Mouse (Mus musculus) layer of hippocampus, adult 18-20 months (tissue): ENCODE measurements around the gene Micu1. TPM values are rescaled to one million over a fixed set of nuclear protein-coding genes. Genes with fewer than 3 reads are reported as not detected.
A peak's percentile ranks its signal among the peaks of the same experiment; 100 is the strongest.

Source experiments
- DNase-seq, 2 experiments: peaks; one replicate each; pipeline ENCODE4 v3.0.0; 2022; ENCODE audit warnings: low spot score in 2 of 2
- total RNA-seq, 2 experiments: library from RNA; stranded (reverse); gene quantifications; 2 replicates each; pipeline ENCODE4 v1.2.3; 2021

The Micu1 gene
- total RNA-seq, 2 experiments from 2014 or later: 97.8 to 101 TPM

- peak; percentile 93 to 97 for DNase-seq
These were observed 177.2 kb downstream of the Micu1 start, which contains the start of gene Dnajb12 for GRCm38 (mm10) chr10:59879255-59880028. Gene Dnajb12 (plus strand): TSS chr10:59879556.

- no peak for DNase-seq
These were observed 177.7 kb downstream of the Micu1 start for GRCm38 (mm10) chr10:59880029-59880386.

GRCm38 (mm10) chr10:59880837-59881236, 178.6 kb downstream of the Micu1 start:
- DNase-seq: no peak

DNA sequence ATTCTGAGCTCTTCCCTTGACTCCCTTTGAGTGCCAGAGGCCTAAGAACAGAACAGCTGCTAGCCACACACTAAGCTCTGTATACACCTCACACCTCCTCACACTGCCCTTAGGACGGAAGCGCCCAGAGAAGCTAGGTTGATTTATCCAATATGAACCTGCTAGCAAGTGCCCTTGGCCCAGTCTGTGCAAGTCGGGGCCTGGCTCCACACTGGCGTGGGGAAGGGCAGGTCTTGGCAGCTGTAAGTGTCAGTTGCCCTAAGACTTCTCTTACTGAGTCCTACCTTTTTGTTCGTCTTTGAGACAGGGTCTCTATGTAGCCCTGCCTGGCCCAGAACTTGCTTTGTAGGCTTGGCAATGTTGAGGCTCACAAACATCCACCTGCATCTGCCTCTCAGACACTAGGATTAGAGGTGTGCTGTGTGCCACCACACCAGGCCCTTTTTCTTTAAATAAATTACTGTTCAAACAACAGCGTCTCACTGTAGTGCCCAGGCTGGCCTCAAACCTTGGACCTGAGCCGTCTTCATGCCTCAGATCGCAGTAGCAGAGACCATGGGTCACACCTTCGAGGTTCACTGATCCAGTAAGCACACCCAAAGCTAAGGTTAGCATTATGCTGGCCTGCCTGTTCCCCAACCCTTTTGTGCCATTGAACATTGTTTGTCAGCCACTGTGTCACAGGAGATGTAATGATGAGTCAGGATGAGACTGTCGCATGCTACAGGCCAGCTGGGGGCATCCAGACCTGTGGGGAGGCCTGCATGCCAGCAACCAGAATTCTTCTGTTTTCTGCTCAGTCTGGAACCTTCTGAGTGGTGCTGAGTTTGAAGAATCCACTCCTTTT, 182.3 kb downstream of the Micu1 start:
- no peak for DNase-seq

DNA sequence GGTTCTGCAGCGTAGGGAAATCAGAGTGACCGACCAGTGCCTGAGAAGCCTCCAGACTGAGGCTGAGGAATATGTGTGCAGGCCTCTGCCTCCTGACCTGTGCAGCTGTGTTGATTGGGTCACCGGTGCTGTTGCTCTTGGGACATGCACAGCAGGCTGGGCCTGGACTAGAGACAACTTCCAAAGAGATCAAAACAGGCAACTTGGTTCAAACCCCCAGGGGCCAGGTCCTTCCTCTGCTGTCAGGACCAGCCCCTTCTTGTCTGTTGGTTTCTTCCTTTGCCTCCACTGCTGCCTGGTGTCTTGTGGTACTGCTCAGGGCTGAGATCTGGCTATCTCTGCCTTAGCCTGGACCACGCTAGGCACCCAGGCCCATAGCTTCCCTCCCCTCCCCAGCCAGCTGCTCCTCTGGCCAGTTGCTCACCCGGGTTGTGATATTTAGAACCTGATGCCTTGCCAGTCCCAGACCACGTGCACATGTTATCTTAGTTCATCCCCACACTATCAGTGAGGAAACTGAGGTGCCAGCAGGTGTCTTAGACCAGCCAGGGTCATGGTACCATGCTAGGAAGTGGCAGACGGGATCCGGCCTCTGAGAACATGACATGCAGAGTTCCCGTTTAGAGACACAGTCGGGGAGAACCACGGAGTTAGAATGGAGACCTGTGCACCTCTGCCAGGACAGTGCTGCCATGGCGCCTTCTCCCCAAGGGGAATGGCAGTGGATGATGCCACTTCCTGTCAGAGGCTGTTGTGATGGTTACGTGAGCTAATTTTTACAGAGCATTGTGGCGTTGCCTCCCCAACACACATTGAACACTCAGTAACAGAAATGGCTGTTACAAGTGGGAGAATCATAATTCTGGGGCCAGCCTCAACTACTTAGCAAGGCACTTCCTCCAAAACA, 183.2 kb downstream of the Micu1 start:
- DNase-seq: no peak

DNA sequence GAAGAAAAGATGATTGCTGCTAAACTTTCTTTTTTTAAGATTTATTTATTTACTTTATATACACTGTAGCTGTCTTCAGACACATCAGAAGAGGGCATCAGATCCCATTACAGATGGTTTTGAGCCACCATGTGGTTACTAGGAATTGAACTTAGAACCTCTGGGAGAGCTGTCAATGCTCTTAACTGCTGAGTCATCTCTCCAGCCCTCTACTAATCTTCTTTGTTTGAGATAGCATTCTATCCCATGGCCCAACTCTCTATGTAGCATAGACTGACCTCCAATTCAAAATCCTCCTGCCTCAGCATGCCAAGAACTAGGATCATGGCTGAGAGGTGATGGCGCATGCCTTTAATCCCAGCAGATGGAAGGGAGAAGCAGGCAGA, 183.8 kb downstream of the Micu1 start:
- DNase-seq: no peak

DNA sequence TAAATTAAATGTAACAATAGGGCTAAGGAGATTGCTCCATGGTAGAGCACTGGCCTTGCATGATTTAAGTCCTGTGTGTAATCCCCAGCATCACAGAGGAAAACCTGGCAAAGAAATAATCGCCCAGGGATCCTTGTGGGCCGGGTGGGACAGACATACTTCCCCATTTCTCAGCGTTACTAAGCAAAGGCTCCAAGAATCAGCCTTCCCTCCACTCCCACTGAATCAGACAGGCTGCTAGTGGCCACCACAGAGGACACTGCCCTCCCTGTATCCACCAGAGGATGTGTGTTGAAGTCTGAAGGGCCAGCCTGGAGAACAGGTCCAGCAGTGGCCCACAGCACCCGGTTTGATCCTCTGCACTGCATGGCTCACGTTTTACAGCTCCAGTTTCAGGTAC, 185.2 kb downstream of the Micu1 start:
- no peak for DNase-seq

DNA sequence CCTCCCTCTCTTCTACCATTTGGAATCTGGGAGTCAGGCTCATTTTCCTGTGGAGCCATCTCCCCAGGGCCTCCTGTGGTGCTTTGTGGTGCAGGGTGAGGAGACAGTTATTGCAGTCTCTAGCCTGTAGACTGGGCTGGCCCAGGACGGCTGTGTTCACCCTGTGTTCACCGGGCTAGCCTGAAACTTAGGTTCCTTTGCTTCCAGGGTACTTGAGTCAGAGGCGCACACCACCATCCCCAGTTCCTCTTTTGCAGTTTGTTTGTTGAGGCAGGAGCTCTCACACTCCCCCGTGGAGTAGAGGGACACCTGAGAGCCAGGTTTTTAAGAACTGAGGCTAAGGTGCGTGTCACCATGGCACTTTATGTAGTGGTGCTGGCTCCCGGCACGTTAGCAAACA, 187.1 kb downstream of the Micu1 start:
- no peak for DNase-seq

DNA sequence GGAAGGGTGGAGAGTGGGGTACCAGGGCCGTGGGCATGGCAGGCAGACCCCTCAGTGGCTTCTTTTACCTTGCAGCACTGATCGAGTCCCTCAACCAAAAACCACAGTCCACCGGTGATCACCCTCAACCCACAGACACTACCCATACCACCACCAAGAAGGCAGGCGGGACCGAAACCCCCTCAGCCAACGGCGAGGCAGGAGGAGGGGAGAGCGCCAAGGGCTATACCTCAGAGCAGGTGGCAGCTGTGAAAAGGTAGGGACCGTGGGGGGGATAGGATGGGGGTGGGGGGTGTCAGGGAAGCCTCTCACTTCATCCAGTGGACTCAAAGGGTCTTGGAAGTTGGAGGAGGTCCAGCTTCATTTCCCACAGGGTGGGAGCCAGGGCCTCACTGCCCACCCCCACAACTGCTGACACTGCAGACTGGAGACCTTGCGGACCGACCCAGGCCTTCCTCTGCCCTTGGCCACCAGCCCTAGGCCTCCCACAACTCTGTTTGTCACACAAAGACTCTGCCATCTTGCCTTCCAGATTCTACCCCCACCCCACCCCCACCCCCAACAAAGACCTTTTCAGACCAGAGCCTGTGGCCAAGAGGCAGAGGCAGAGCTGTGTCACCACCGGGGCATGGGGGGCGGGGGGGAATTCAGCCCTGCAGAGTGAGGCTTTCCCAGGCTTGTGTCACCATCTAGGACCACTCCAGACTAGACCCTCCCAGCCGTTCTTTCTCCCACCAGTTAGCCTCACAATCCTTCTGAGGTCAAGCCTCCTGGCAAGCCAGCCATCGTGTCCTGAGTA, 187.9 kb downstream of the Micu1 start:
- no peak for DNase-seq

GRCm38 (mm10) chr10:59892977-59893376, 190.7 kb downstream of the Micu1 start:
- DNase-seq: peak; percentile 69 to 84

DNA sequence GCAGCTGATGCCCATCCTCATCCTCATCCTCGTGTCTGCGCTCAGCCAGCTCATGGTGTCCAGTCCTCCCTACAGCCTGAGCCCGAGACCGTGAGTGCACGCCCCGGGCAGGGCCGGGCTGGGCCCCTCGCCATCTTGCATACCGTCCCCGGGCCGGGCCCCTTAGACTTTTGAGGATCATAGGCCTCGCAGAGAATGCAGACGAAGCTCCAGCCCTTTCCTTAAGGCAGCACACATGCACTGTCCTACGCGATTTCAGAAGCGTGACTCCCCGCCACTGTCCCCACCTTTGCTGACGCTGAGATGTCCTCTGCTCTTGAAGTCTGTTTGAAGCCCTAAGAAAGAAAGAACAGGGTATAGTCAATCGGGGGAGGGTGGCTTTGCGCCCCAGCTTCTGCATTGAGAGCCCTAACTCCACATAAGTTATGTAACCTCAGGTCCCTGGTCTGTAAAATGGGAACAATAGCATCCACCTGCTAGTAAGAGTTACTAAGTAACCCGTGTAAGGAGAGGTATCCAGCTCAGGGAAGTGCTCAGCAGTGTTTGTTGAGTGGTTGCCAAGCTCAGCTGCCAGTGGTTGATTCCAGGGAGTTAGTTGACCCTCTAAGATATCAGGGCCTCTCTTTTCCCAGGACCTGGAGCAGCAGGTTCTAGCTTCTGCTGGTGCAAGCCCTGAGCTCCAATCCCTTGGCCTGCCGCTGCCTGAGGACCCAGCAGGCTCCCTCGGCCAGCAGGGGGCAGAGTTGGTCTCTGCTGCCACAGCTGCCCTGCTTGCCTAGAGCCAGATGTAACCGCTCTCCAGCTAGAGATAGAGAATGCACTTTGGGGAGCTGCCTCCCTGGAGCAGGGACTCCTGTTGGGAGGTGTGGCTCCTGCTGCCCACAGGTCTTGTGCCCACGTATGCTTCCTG, 192.2 kb downstream of the Micu1 start:
- peak in 1 of 2 experiments; percentile 87 for DNase-seq

GRCm38 (mm10) chr10:59895460-59896186, 193.3 kb downstream of the Micu1 start:
- no peak for DNase-seq

GRCm38 (mm10) chr10:59896211-59896610, 193.9 kb downstream of the Micu1 start:
- DNase-seq: no peak

- no peak for DNase-seq
These were observed 194.6 kb downstream of the Micu1 start for GRCm38 (mm10) chr10:59896911-59897331.

- DNase-seq: peak; percentile 85 to 92
These were observed 195.2 kb downstream of the Micu1 start for GRCm38 (mm10) chr10:59897511-59897910.

- no peak for DNase-seq
These were observed 196.0 kb downstream of the Micu1 start for GRCm38 (mm10) chr10:59898180-59898778.

DNA sequence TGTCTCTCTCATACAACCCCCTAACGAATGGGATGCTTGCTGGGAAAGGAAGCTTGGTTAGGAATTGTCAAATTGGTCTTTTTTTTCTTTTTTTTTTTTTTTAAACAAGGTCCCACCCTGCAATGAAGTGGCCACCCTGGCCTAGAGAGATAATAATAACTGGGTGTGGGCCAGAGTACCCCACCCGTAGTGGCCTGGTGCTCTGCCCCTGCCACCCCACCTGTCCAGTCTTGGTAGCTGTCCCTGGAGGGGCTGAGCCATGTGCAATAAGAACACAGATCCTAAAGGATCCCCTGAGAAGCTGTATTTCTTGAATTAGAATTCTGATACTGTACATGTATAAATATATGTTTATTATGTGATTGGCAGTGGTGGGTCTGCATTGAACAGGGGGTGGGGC, 196.7 kb downstream of the Micu1 start:
- no peak for DNase-seq
